Mouse (Mus musculus): ENCODE results near the gene Aspscr1. TPM values are rescaled to one million over a fixed set of nuclear protein-coding genes. Genes with fewer than 3 reads are reported as not detected.
"Not testable (repeated sequence)": the region's sequence is repeated elsewhere in the genome, so short reads cannot be mapped to it uniquely, and the experiment has no call there.

Aspscr1 gene
- total and polyA plus RNA-seq, 3 experiments = 39.2 to 248 (median 57.0) TPM

GRCm38 (mm10) chr11:120661076-120661460 lies 11.7 kb upstream of the Aspscr1 start, which contains the start of gene Notum:
Notum (minus strand) TSS chr11:120661175.
- no peak for ATAC-seq (ENCODE audit: extremely low read depth, insufficient number of reproducible peaks, low FRiP score, poor library complexity, severe bottlenecking)
- H3K27me3 ChIP-seq (ENCODE audit: insufficient read depth, low read length) = peaks cover 90% of the 10 kb centered on the region
- no peak for DNase-seq (ENCODE audit: low spot score)
- no peaks in the 10 kb centered on the region for H3K36me3 ChIP-seq (replicated peaks)
- H3K9me3 ChIP-seq (replicated peaks) = peaks cover 15% of the 10 kb centered on the region
- no peak for TF ChIP-seq GATA1 (IDR thresholded peaks at IDR 0.05; ENCODE audit: borderline replicate concordance, low read length)
- no peak for TF ChIP-seq GATA2 (IDR thresholded peaks at IDR 0.05; ENCODE audit: borderline replicate concordance, low read depth, low read length)
- no peak within 1 kb of the TSS; the same call in 1 of the 2 replicates for H3K4me3 ChIP-seq (ENCODE audit: low read depth, low read length)
- H3K4me1 ChIP-seq (ENCODE audit: insufficient read depth, low read depth, low read length) = peaks cover 10% of the 10 kb centered on the region

- Histone ChIP-seq H3K36me3 (replicated peaks) (no peaks in the 10 kb centered on the region), H3K9me3 (replicated peaks) (peaks cover 15% of the 10 kb centered on the region), H3K4me3 (ENCODE audit: low read depth, low read length) (no peak overlapping the region), H3K4me1 (ENCODE audit: insufficient read depth, low read depth, low read length) (peaks cover 7% of the 10 kb centered on the region; the same call in 1 of the 2 replicates), H3K27me3 (ENCODE audit: insufficient read depth, low read length) (peaks cover 85% of the 10 kb centered on the region)
- DNase-seq (ENCODE audit: low spot score) (no peak), ATAC-seq (ENCODE audit: extremely low read depth, insufficient number of reproducible peaks, low FRiP score, poor library complexity, severe bottlenecking) (no peak)
- TF ChIP-seq POLR2AphosphoS5 (IDR thresholded peaks at IDR 0.05; ENCODE audit: insufficient replicate concordance, low read depth, low read length) (no peak), GATA2 (IDR thresholded peaks at IDR 0.05; ENCODE audit: borderline replicate concordance, low read depth, low read length) (no peak), CTCF (IDR thresholded peaks at IDR 0.05; ENCODE audit: low read depth, low read length) (no peak), GATA1 (IDR thresholded peaks at IDR 0.05; ENCODE audit: borderline replicate concordance, low read length) (no peak), TAL1 (conservative IDR thresholded peaks at IDR 0.05; ENCODE audit: low read depth, low read length) (no peak)
Observed at GRCm38 (mm10) chr11:120662759-120663158, 10.0 kb upstream of the Aspscr1 start.

GRCm38 (mm10) chr11:120663714-120664113 lies 9.1 kb upstream of the Aspscr1 start:
- ATAC-seq (ENCODE audit: extremely low read depth, insufficient number of reproducible peaks, low FRiP score, poor library complexity, severe bottlenecking) = no peak
- Histone ChIP-seq H3K36me3 (replicated peaks) (no peaks in the 10 kb centered on the region), H3K9me3 (replicated peaks) (peaks cover 15% of the 10 kb centered on the region), H3K27me3 (ENCODE audit: insufficient read depth, low read length) (peaks cover 78% of the 10 kb centered on the region), H3K4me3 (ENCODE audit: low read depth, low read length) (no peak overlapping the region), H3K4me1 (ENCODE audit: insufficient read depth, low read depth, low read length) (peaks cover 6% of the 10 kb centered on the region; the same call in 1 of the 2 replicates)
- no peak for DNase-seq (ENCODE audit: low spot score)
- no peak for TF ChIP-seq GATA1 (IDR thresholded peaks at IDR 0.05; ENCODE audit: borderline replicate concordance, low read length)
- no peak for TF ChIP-seq GATA2 (IDR thresholded peaks at IDR 0.05; ENCODE audit: borderline replicate concordance, low read depth, low read length)
- TF ChIP-seq POLR2AphosphoS5 (IDR thresholded peaks at IDR 0.05; ENCODE audit: insufficient replicate concordance, low read depth, low read length) = no peak
- no peak for TF ChIP-seq TAL1 (conservative IDR thresholded peaks at IDR 0.05; ENCODE audit: low read depth, low read length)
- TF ChIP-seq CTCF (IDR thresholded peaks at IDR 0.05; ENCODE audit: low read depth, low read length) = no peak

- H3K4me1 ChIP-seq (ENCODE audit: insufficient read depth, low read depth, low read length) = no peaks in the 10 kb centered on the region
- peaks cover 64% of the 10 kb centered on the region for H3K27me3 ChIP-seq (ENCODE audit: insufficient read depth, low read length)
- DNase-seq (ENCODE audit: low spot score) (no peak), ATAC-seq (ENCODE audit: extremely low read depth, insufficient number of reproducible peaks, low FRiP score, poor library complexity, severe bottlenecking) (no peak)
- H3K4me3 ChIP-seq (ENCODE audit: low read depth, low read length) = no peak overlapping the region
- TF ChIP-seq GATA1 (IDR thresholded peaks at IDR 0.05; ENCODE audit: borderline replicate concordance, low read length) (no peak), CTCF (IDR thresholded peaks at IDR 0.05; ENCODE audit: low read depth, low read length) (no peak), TAL1 (conservative IDR thresholded peaks at IDR 0.05; ENCODE audit: low read depth, low read length) (no peak), GATA2 (IDR thresholded peaks at IDR 0.05; ENCODE audit: borderline replicate concordance, low read depth, low read length) (no peak)
- H3K36me3 ChIP-seq (replicated peaks) = no peaks in the 10 kb centered on the region
- peaks cover 7% of the 10 kb centered on the region for H3K9me3 ChIP-seq (replicated peaks)
Observed at GRCm38 (mm10) chr11:120665406-120665805, 7.4 kb upstream of the Aspscr1 start.

- ATAC-seq (ENCODE audit: extremely low read depth, insufficient number of reproducible peaks, low FRiP score, poor library complexity, severe bottlenecking) (no peak), DNase-seq (ENCODE audit: low spot score) (no peak)
- Histone ChIP-seq H3K4me3 (ENCODE audit: low read depth, low read length) (no peak overlapping the region), H3K4me1 (ENCODE audit: insufficient read depth, low read depth, low read length) (no peaks in the 10 kb centered on the region), H3K9me3 (replicated peaks) (no peaks in the 10 kb centered on the region), H3K36me3 (replicated peaks) (no peaks in the 10 kb centered on the region), H3K27me3 (ENCODE audit: insufficient read depth, low read length) (peaks cover 52% of the 10 kb centered on the region)
- TF ChIP-seq CTCF (IDR thresholded peaks at IDR 0.05; ENCODE audit: low read depth, low read length) (no peak), GATA2 (IDR thresholded peaks at IDR 0.05; ENCODE audit: borderline replicate concordance, low read depth, low read length) (no peak), POLR2AphosphoS5 (IDR thresholded peaks at IDR 0.05; ENCODE audit: insufficient replicate concordance, low read depth, low read length) (no peak), GATA1 (IDR thresholded peaks at IDR 0.05; ENCODE audit: borderline replicate concordance, low read length) (no peak), TAL1 (conservative IDR thresholded peaks at IDR 0.05; ENCODE audit: low read depth, low read length) (no peak)
Observed at GRCm38 (mm10) chr11:120666617-120667016, 6.2 kb upstream of the Aspscr1 start.

- H3K27me3 ChIP-seq (ENCODE audit: insufficient read depth, low read length) = 0 out of 2 replicates have a peak, but pooled peaks cover 3% of the 10 kb centered on the region
- TF ChIP-seq POLR2AphosphoS5 (IDR thresholded peaks at IDR 0.05; ENCODE audit: insufficient replicate concordance, low read depth, low read length) = no peak
- no peak for TF ChIP-seq GATA2 (IDR thresholded peaks at IDR 0.05; ENCODE audit: borderline replicate concordance, low read depth, low read length)
- TF ChIP-seq CTCF (IDR thresholded peaks at IDR 0.05; ENCODE audit: low read depth, low read length) = no peak
- TF ChIP-seq TAL1 (conservative IDR thresholded peaks at IDR 0.05; ENCODE audit: low read depth, low read length) = no peak
- no peak for TF ChIP-seq GATA1 (IDR thresholded peaks at IDR 0.05; ENCODE audit: borderline replicate concordance, low read length)
- peaks cover 28% of the 10 kb centered on the region for H3K4me1 ChIP-seq (ENCODE audit: insufficient read depth, low read depth, low read length)
- DNase-seq (ENCODE audit: low spot score) (peak; percentile 12), ATAC-seq (ENCODE audit: extremely low read depth, insufficient number of reproducible peaks, low FRiP score, poor library complexity, severe bottlenecking) (no peak)
- peak overlapping the region; percentile 82 for H3K4me3 ChIP-seq (ENCODE audit: low read depth, low read length)
- H3K9me3 ChIP-seq (replicated peaks) = no peaks in the 10 kb centered on the region
- peaks cover 44% of the 10 kb centered on the region for H3K36me3 ChIP-seq (replicated peaks)
Observed at GRCm38 (mm10) chr11:120673594-120674122, 885 bp downstream of the Aspscr1 start.

GRCm38 (mm10) chr11:120675875-120676274 lies 3.1 kb downstream of the Aspscr1 start:
- not testable (repeated sequence) for H3K4me3 ChIP-seq (ENCODE audit: low read depth, low read length); H3K27me3 ChIP-seq (ENCODE audit: insufficient read depth, low read length); DNase-seq (ENCODE audit: low spot score); ATAC-seq (ENCODE audit: extremely low read depth, insufficient number of reproducible peaks, low FRiP score, poor library complexity, severe bottlenecking); H3K9me3 ChIP-seq (replicated peaks)
- peaks cover 31% of the 10 kb centered on the region for H3K4me1 ChIP-seq (ENCODE audit: insufficient read depth, low read depth, low read length)
- peaks cover 66% of the 10 kb centered on the region for H3K36me3 ChIP-seq (replicated peaks)

All from G1E (cell line).